Mouse (Mus musculus): ENCODE measurements around the gene Gm20696.
A peak's percentile ranks its signal among the peaks of the same experiment; 100 is the strongest.

Gene Gm20696

GRCm38 (mm10) chr6:99573343-99573742, 93.3 kb downstream of the Gm20696 start:
- no peak for DNase-seq (ENCODE audit: low read depth, low spot score)

- DNase-seq (ENCODE audit: low read depth, low spot score) = no peak
These were observed 94.5 kb downstream of the Gm20696 start for GRCm38 (mm10) chr6:99572071-99572470.

- DNase-seq (ENCODE audit: low read depth, low spot score) = no peak
These were observed 99.7 kb downstream of the Gm20696 start for GRCm38 (mm10) chr6:99566921-99567320.

- DNase-seq (ENCODE audit: low read depth, low spot score) = no peak
These were observed 101.8 kb downstream of the Gm20696 start for GRCm38 (mm10) chr6:99564766-99565165.

GRCm38 (mm10) chr6:99556950-99557349, 109.6 kb downstream of the Gm20696 start:
- no peak for DNase-seq (ENCODE audit: low read depth, low spot score)

GRCm38 (mm10) chr6:99552816-99553215, 113.8 kb downstream of the Gm20696 start:
- DNase-seq (ENCODE audit: low read depth, low spot score) = no peak

- no peak for DNase-seq (ENCODE audit: low read depth, low spot score)
These were observed 120.2 kb downstream of the Gm20696 start for GRCm38 (mm10) chr6:99546416-99546815.

- no peak for DNase-seq (ENCODE audit: low read depth, low spot score)
These were observed 121.2 kb downstream of the Gm20696 start for GRCm38 (mm10) chr6:99545437-99545836.

- DNase-seq (ENCODE audit: low read depth, low spot score) = no peak
These were observed 125.5 kb downstream of the Gm20696 start for GRCm38 (mm10) chr6:99541105-99541504.

- DNase-seq (ENCODE audit: low read depth, low spot score) = no peak
These were observed 125.9 kb downstream of the Gm20696 start for GRCm38 (mm10) chr6:99540653-99541052.

GRCm38 (mm10) chr6:99540146-99540545, 126.5 kb downstream of the Gm20696 start:
- no peak for DNase-seq (ENCODE audit: low read depth, low spot score)

- DNase-seq (ENCODE audit: low read depth, low spot score) = no peak
These were observed 128.2 kb downstream of the Gm20696 start for GRCm38 (mm10) chr6:99538194-99538941.

- DNase-seq (ENCODE audit: low read depth, low spot score) = no peak
These were observed 132.3 kb downstream of the Gm20696 start for GRCm38 (mm10) chr6:99534211-99534745.

GRCm38 (mm10) chr6:99532458-99532857, 134.1 kb downstream of the Gm20696 start:
- DNase-seq (ENCODE audit: low read depth, low spot score) = no peak

GRCm38 (mm10) chr6:99528972-99529371, 137.6 kb downstream of the Gm20696 start:
- no peak for DNase-seq (ENCODE audit: low read depth, low spot score)

GRCm38 (mm10) chr6:99527457-99528105, 139.0 kb downstream of the Gm20696 start:
- no peak for DNase-seq (ENCODE audit: low read depth, low spot score)

GRCm38 (mm10) chr6:99525351-99525750, 141.2 kb downstream of the Gm20696 start:
- no peak for DNase-seq (ENCODE audit: low read depth, low spot score)

GRCm38 (mm10) chr6:99523679-99524370, 142.8 kb downstream of the Gm20696 start:
- DNase-seq (ENCODE audit: low read depth, low spot score) = no peak

GRCm38 (mm10) chr6:99523109-99523632, 143.4 kb downstream of the Gm20696 start:
- DNase-seq (ENCODE audit: low read depth, low spot score) = peak; percentile 78

GRCm38 (mm10) chr6:99522359-99523108, 144.1 kb downstream of the Gm20696 start, which contains the start of gene Foxp1:
Foxp1 (minus strand) TSS chr6:99522721.
- DNase-seq (ENCODE audit: low read depth, low spot score) = peak; percentile 84
